Mouse (Mus musculus): ENCODE measurements at regions not wholly inside any gene's neighbourhood (a gene's known extent, or its start where the extent isn't known, plus 50 kb on each side); places are given as distances from the start of the nearest gene placed in this dataset.
A peak's percentile ranks its signal among the peaks of the same experiment; 100 is the strongest.

- ATAC-seq (replicated peaks; ENCODE audit: low read depth, poor library complexity, severe bottlenecking), result peak; percentile 97
These were observed 133.6 kb downstream of the Papss1 start for GRCm38 (mm10) chr3:131698070-131698750.

GRCm38 (mm10) chr3:131703134-131703533, 138.6 kb downstream of the Papss1 start:
- ATAC-seq (replicated peaks; ENCODE audit: low read depth, poor library complexity, severe bottlenecking), result no peak

GRCm38 (mm10) chr3:131713532-131713931, 149.0 kb downstream of the Papss1 start:
- ATAC-seq (replicated peaks; ENCODE audit: low read depth, poor library complexity, severe bottlenecking), result no peak

- no peak for ATAC-seq (replicated peaks; ENCODE audit: low read depth, poor library complexity, severe bottlenecking)
These were observed 154.2 kb downstream of the Papss1 start for GRCm38 (mm10) chr3:131718761-131719160.

GRCm38 (mm10) chr3:131728618-131729017, 164.1 kb downstream of the Papss1 start:
- no peak for ATAC-seq (replicated peaks; ENCODE audit: low read depth, poor library complexity, severe bottlenecking)

GRCm38 (mm10) chr3:131734226-131734625, 169.7 kb downstream of the Papss1 start:
- ATAC-seq (replicated peaks; ENCODE audit: low read depth, poor library complexity, severe bottlenecking), result no peak

- no peak for ATAC-seq (replicated peaks; ENCODE audit: low read depth, poor library complexity, severe bottlenecking)
These were observed 172.9 kb downstream of the Papss1 start for GRCm38 (mm10) chr3:131737461-131737860.

GRCm38 (mm10) chr3:131737953-131738598, 173.5 kb downstream of the Papss1 start:
- no peak for ATAC-seq (replicated peaks; ENCODE audit: low read depth, poor library complexity, severe bottlenecking)

- ATAC-seq (replicated peaks; ENCODE audit: low read depth, poor library complexity, severe bottlenecking), result no peak
These were observed 191.0 kb downstream of the Papss1 start for GRCm38 (mm10) chr3:131755537-131755936.

- ATAC-seq (replicated peaks; ENCODE audit: low read depth, poor library complexity, severe bottlenecking), result no peak
These were observed 191.6 kb downstream of the Papss1 start for GRCm38 (mm10) chr3:131756126-131756525.

GRCm38 (mm10) chr3:131769976-131770375, 205.4 kb downstream of the Papss1 start:
- no peak for ATAC-seq (replicated peaks; ENCODE audit: low read depth, poor library complexity, severe bottlenecking)

- no peak for ATAC-seq (replicated peaks; ENCODE audit: low read depth, poor library complexity, severe bottlenecking)
These were observed 205.9 kb downstream of the Papss1 start for GRCm38 (mm10) chr3:131770486-131770885.

GRCm38 (mm10) chr3:131771863-131772546, 207.4 kb downstream of the Papss1 start:
- no peak for ATAC-seq (replicated peaks; ENCODE audit: low read depth, poor library complexity, severe bottlenecking)

GRCm38 (mm10) chr3:131772593-131772992, 208.0 kb downstream of the Papss1 start:
- ATAC-seq (replicated peaks; ENCODE audit: low read depth, poor library complexity, severe bottlenecking), result no peak

- ATAC-seq (replicated peaks; ENCODE audit: low read depth, poor library complexity, severe bottlenecking), result no peak
These were observed 210.9 kb downstream of the Papss1 start for GRCm38 (mm10) chr3:131775431-131775830.

GRCm38 (mm10) chr3:131776650-131777049, 212.1 kb downstream of the Papss1 start:
- ATAC-seq (replicated peaks; ENCODE audit: low read depth, poor library complexity, severe bottlenecking), result no peak

GRCm38 (mm10) chr3:131779803-131780202, 215.2 kb downstream of the Papss1 start:
- no peak for ATAC-seq (replicated peaks; ENCODE audit: low read depth, poor library complexity, severe bottlenecking)

GRCm38 (mm10) chr3:131785524-131785923, 221.0 kb downstream of the Papss1 start:
- ATAC-seq (replicated peaks; ENCODE audit: low read depth, poor library complexity, severe bottlenecking), result no peak

- no peak for ATAC-seq (replicated peaks; ENCODE audit: low read depth, poor library complexity, severe bottlenecking)
These were observed 223.8 kb downstream of the Papss1 start for GRCm38 (mm10) chr3:131788321-131788720.

GRCm38 (mm10) chr3:131789177-131789576, 224.6 kb downstream of the Papss1 start:
- ATAC-seq (replicated peaks; ENCODE audit: low read depth, poor library complexity, severe bottlenecking), result no peak

GRCm38 (mm10) chr3:131794056-131794455, 229.5 kb downstream of the Papss1 start:
- no peak for ATAC-seq (replicated peaks; ENCODE audit: low read depth, poor library complexity, severe bottlenecking)
